Mouse (Mus musculus) left cerebral cortex, adult 2 months (tissue): Measurements from ENCODE around the gene Macf1. TPM values are rescaled to one million over a fixed set of nuclear protein-coding genes. Genes with fewer than 3 reads are reported as not detected.
"Not testable (repeated sequence)": the region's sequence is repeated elsewhere in the genome, so short reads cannot be mapped to it uniquely, and the experiment has no call there.

Experiments
- DNase-seq, 2 experiments: peaks; one replicate each; pipeline ENCODE4 v3.0.0; 2021 to 2022; ENCODE audit warnings: low spot score in 2 of 2, mixed read lengths in 1 of 2; ENCODE audit errors: extremely low spot score in 1 of 2
- H3K27ac ChIP-seq: fragments of 200-600 bp; 2 replicates; pipeline ENCODE4 v1.8.1; 2022
- H3K4me3 ChIP-seq: fragments of 200-600 bp; 2 replicates; pipeline ENCODE4 v1.8.1; 2022
- CTCF ChIP-seq: fragments of 200-600 bp; IDR thresholded peaks from 2 replicates; pipeline ENCODE4 v1.8.1; 2022; ENCODE audit warnings: antibody characterized with exemption, mild to moderate bottlenecking, moderate library complexity
- intact Hi-C: fragments of 180-260 bp; cut with DNase I; formaldehyde crosslinking; loops from one replicate; pipeline ENCODE4 v1.15.1; 2025
- total RNA-seq, 2 experiments: library from RNA; stranded (reverse); gene quantifications; 2 replicates each; pipeline ENCODE4 v1.2.3; 2021

Gene Macf1
- total RNA-seq, 2 experiments from 2014 or later: 242 to 255 TPM

DNA sequence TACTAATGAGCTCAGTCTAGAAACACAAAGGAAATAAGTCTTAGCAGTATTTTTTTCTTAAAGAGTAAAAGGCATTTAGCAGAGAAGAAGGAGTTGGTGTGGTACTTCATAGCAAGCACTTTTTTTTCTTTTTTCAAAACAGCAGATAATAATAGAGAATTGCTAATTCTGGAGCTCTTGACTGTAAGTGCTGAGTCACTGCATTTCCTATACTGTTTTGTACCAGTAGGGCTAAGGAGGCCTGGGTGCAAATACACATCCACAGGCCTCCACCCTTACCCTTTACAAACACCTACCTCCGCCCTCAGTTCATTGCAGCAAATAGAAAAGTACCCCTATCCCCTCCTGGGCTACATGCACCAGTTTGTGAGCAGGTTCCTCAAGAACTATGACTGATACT is 17.6 kb downstream of the Macf1 start:
- Histone ChIP-seq H3K4me3 (no peak overlapping the region), H3K27ac (peak overlapping the region; percentile 87)
- DNase-seq: no peak
- intact Hi-C loops: loop anchor here (2.0 to 5.0 kb wide), 2 partner anchors 132 to 359 kb away; no protein-coding TSS in a partner anchor
- TF ChIP-seq CTCF: peak; percentile 41

DNA sequence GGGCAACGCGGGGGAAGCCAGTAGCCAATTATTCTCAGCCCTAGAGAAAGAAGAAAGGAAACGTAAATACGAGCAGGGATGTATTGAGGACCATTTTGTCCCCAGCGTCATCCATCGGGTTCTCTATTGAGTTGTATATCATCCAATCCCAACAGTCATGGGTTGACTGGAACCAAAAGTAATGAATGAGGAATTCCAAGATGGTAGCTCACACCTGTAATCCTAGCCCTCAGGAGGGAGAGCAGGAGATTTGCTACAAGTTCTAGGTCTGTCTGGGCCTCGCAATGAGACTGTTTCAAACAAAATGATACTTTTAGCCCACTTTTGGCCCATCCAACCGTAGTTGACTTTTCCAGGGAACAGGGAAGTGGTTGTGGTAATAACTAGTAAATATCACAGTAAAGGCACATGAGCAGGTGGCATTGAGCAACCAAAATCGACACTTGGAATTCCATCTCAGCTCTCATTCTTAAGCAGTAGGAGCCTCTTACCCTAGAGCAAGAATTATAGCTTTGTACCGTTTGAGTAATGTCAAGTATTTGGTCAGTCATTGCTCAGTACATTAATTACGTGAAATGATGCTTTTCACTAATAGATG is 18.4 kb downstream of the Macf1 start:
- no peak for DNase-seq
- peak overlapping the region; percentile 87 for H3K27ac ChIP-seq
- intact Hi-C loops: loop anchor here (2.0 to 5.0 kb wide), 3 partner anchors 33 to 358 kb away; no protein-coding TSS in a partner anchor
- peak overlapping the region; percentile 70 for H3K4me3 ChIP-seq
- no peak for TF ChIP-seq CTCF

DNA sequence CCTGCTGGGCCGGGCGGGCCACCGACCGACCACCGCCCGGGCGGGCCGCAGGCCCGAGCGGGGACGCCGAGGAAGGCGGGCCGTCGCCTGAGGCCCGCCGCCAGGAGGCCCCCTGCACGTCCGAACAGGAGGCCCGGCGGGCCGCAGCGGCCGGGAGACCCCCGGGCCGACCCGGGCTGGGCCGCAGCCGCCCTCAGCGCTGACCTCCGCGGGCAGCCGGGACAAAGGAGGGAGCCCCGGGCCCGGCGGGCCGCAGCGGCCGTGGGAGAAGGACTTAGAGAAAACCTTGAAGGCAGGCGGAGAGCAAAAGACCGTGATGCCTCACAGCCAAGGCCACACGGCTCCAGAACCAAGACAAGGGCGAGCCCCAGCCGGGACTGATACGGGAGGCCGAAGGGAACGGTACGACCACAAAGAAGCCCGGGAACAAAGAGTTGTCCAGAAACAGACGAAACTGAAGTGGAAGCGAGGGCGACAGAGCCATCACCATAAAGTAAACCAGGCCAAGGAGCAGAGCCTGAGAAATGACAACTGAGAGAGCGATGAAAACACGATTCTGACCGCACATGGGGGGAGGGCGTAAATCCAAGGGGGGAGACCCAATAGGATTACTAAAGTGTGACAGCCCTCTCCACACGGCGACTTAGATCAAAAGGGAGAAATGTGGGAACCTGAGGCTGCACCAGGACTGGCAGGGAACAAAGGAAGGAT is 19.1 kb downstream of the Macf1 start:
- no peak; the same call in 1 of the 2 replicates for TF ChIP-seq CTCF
- no peak for DNase-seq
- peak overlapping the region; percentile 70 for H3K4me3 ChIP-seq
- H3K27ac ChIP-seq: peak overlapping the region; percentile 87
- intact Hi-C loops: loop anchor here (2.0 to 5.0 kb wide), 2 partner anchors 32 to 358 kb away; no protein-coding TSS in a partner anchor

GRCm38 (mm10) chr4:123664021-123664950 is 19.9 kb downstream of the Macf1 start:
- intact Hi-C loops: loop anchor here (2.0 kb wide), 1 partner anchor 31 kb away; no protein-coding TSS in a partner anchor
- Histone ChIP-seq H3K27ac (peak overlapping the region; percentile 48), H3K4me3 (peak overlapping the region; percentile 70)
- TF ChIP-seq CTCF: no peak
- DNase-seq: peak; percentile 73 to 74

DNA sequence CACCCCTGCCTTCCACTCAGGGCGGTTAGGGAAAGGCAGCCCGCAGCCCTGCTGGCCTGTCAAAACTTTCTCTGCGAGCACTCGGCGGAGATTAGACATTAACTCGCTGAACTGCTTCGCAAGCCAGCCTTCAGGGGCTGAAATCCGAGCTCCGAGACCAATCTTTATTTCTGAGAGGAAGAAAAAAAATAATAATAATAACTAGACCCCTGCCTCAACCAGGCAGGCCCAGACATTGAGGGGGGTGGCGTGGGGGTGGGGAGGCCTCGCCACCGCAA is 20.5 kb downstream of the Macf1 start:
- no peak for TF ChIP-seq CTCF
- intact Hi-C loops: no loop called here
- H3K4me3 ChIP-seq: peak overlapping the region; percentile 70
- no peak for DNase-seq
- peak overlapping the region; percentile 48 for H3K27ac ChIP-seq

GRCm38 (mm10) chr4:123662914-123663687 is 21.1 kb downstream of the Macf1 start:
- no peak for DNase-seq
- H3K27ac ChIP-seq: peak overlapping the region; percentile 48
- H3K4me3 ChIP-seq: peak overlapping the region; percentile 70
- no peak for TF ChIP-seq CTCF
- intact Hi-C loops: no loop called here

DNA sequence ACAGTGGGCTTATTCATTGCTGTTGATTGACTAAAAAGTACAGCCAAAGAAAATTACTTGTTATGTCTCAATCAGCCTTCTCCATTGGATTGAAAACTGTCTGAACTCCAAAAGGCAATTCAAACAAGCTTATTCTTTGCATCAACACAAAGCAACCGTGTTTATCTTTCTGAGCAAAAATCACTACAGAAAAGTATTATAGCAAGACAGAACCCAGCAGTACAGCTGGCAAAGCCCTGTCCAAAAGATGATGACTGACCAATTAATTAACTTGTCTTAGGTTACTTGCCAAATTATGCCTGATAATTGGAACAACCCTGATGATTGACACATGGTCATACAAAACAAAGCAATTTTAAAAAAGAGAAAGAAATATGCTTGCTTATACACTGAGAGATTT is 26.0 kb downstream of the Macf1 start:
- Histone ChIP-seq H3K4me3 (no peak overlapping the region), H3K27ac (no peak overlapping the region)
- TF ChIP-seq CTCF: no peak
- intact Hi-C loops: no loop called here
- no peak for DNase-seq

GRCm38 (mm10) chr4:123655245-123655644 is 28.9 kb downstream of the Macf1 start:
- no peak for TF ChIP-seq CTCF
- DNase-seq: no peak
- intact Hi-C loops: no loop called here

GRCm38 (mm10) chr4:123654566-123654965 is 29.6 kb downstream of the Macf1 start:
- Histone ChIP-seq H3K27ac (no peak overlapping the region), H3K4me3 (no peak overlapping the region)
- intact Hi-C loops: no loop called here
- no peak for DNase-seq
- TF ChIP-seq CTCF: no peak

More at GRCm38 (mm10) chr4:123655245-123655644, 28.9 kb downstream of the Macf1 start:
- H3K27ac ChIP-seq: no peak overlapping the region
- no peak overlapping the region for H3K4me3 ChIP-seq

DNA sequence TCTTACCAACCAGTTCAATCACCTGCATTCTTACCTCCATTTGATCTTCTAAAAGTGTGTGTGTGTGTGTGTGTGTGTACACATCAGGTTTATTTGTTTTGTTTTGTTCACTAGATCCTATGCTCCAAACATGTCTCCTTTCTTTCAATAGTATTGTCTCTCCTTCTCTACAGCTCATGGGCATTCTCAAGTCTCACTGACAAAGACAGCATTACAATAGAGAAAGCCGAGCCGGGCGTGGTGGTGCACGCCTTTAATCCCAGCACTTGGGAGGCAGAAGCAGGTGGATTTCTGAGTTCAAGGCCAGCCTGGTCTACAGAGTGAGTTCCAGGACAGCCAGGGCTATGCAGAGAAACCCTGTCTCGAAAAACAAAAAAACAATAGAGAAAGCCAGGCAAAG is 30.7 kb downstream of the Macf1 start:
- H3K27ac ChIP-seq, H3K4me3 ChIP-seq, intact Hi-C loops, DNase-seq: not testable (repeated sequence)

- Histone ChIP-seq H3K27ac (no peak overlapping the region), H3K4me3 (no peak overlapping the region)
- DNase-seq: no peak
- no peak for TF ChIP-seq CTCF
- intact Hi-C loops: no loop called here
Observed at GRCm38 (mm10) chr4:123652130-123652529, 32.0 kb downstream of the Macf1 start.
